In genomic region chr3:86863327-86864008, GRCm38 (mm10) we compare ENCODE assay signal across 9 mouse cellular contexts. TPM values are rescaled to one million over a fixed set of nuclear protein-coding genes. Genes with fewer than 3 reads are reported as not detected.
DNase-seq lines count a peak whose midpoint lies in the region; ATAC-seq lines count a peak whose summit lies in the region.
"Had no signal": no experiment of that assay in that cellular context is flagged by ENCODE, and none has a peak within 500 bp of the region (broad histone marks: within the 10 kb centered on the region; RNA-seq: fewer than 3 reads in every experiment).

No protein-coding gene starts in this region.

- H3K4me1 ChIP-seq in limb, embryonic 11.5 days (ENCODE audit: control insufficient read depth, insufficient read depth, low read length) = peaks cover 11% of the 10 kb centered on the region

- intact Hi-C loops in heart, postnatal 36 days (cut with DNase I) = no loop called here

- no peaks in the 10 kb centered on the region for H3K27me3 ChIP-seq in limb, embryonic 11.5 days (ENCODE audit: control insufficient read depth, insufficient read depth, low read length)

- WGBS in limb, embryonic 11.5 days = 23% methylated on average over 10 of the region's 10 CpGs

- H3K9ac ChIP-seq in limb, embryonic 11.5 days (ENCODE audit: low read length) = no peak overlapping the region

- H3K4me2 ChIP-seq in limb, embryonic 11.5 days (ENCODE audit: low read depth, severe bottlenecking) = peak overlapping the region; percentile 35

- ATAC-seq in limb, embryonic 11.5 days (ENCODE audit: insufficient number of reproducible peaks, low FRiP score, low TSS enrichment, low read depth) = peak; percentile 60; the same call in 1 of the 2 replicates
- no peak for ATAC-seq in CD4-positive, CD25-positive, alpha-beta regulatory T cell, adult 4 months

- no peaks in the 10 kb centered on the region for H3K36me3 ChIP-seq in limb, embryonic 11.5 days (ENCODE audit: control insufficient read depth, insufficient read depth, low read length)

- no peak overlapping the region for H3K4me3 ChIP-seq in limb, embryonic 11.5 days (ENCODE audit: low read depth, low read length)

- peak; percentile 82 for DNase-seq in heart, adult 11 months
- no peak for DNase-seq in heart, postnatal 36 days
- DNase-seq in thymus, postnatal 25 days = peak; percentile 23
- DNase-seq in thymus, postnatal 0 days (ENCODE audit: low spot score) = no peak
- DNase-seq in limb, embryonic 11.5 days (ENCODE audit: low spot score) = peak; percentile 34
- DNase-seq in heart, adult 8-10 months (ENCODE audit: low spot score) = no peak
- DNase-seq in left cerebral cortex, adult 18-20 months (ENCODE audit: low spot score in 2 of 2) = no peak
- DNase-seq: cerebellum, adult 9-10 months had no signal

- H3K9me3 ChIP-seq in limb, embryonic 11.5 days (ENCODE audit: control insufficient read depth, low read length) = no peaks in the 10 kb centered on the region

- H3K27ac ChIP-seq in limb, embryonic 11.5 days (replicated peaks; ENCODE audit: low read depth, low read length) = no peak overlapping the region

RNA-seq across cellular contexts. Expression of gene Dclk2, which starts 57.2 kb away (rescaled TPM):
- total RNA-seq in heart, postnatal 36 days (2021) = 1 to 10 TPM in 1 of 2 experiments, under 1 TPM in 1; 1.00 to 1.6 TPM
- polyA plus RNA-seq in thymus, postnatal 0 days (2015; fragmentation: Nextera tagmentation; extraction: Ambion mirVana) = 12.2 and 15.5 TPM in 2 replicates
- 3.8 and 4.5 TPM in 2 replicates for polyA plus RNA-seq in limb, embryonic 11.5 days (2014; fragmentation: Nextera tagmentation; extraction: Ambion mirVana)
- 1 to 10 TPM; 2.4 to 3.5 TPM for polyA plus RNA-seq in CD4-positive, CD25-positive, alpha-beta regulatory T cell, adult 4 months (2017; shearing (Covaris generic))
- total RNA-seq in heart, adult 8-10 months (2022) = 1 to 10 TPM in 3 of 4 experiments, under 1 TPM in 1; 0.84 to 1.7 (median 1.3) TPM
- total RNA-seq in left cerebral cortex, adult 18-20 months (2021) = 10 to 100 TPM; 60.7 to 60.9 TPM

Comparison
In these comparisons a context has a peak if more than half of its experiments do, and no peak if none do; other contexts are left out.
1. DNase-seq: peak in heart, adult 11 months (single experiment), thymus, postnatal 25 days (single experiment) and limb, embryonic 11.5 days (single experiment); none in heart, postnatal 36 days (0 of 2), thymus, postnatal 0 days (single experiment), heart, adult 8-10 months (single experiment) and left cerebral cortex, adult 18-20 months (0 of 2).
2. RNA of gene Dclk2, which starts 57.2 kb away (total RNA-seq): 60.7 to 60.9 TPM in left cerebral cortex, adult 18-20 months; 1.00 to 1.6 TPM in heart, postnatal 36 days and 0.84 to 1.7 TPM in heart, adult 8-10 months; every median in the first group is over 10 times any median in the second.